Mouse (Mus musculus) C2C12 (cell line): ENCODE measurements around the gene Asic2.

ENCODE experiments used
- CTCF ChIP-seq: IDR thresholded peaks from one replicate; pipeline ENCODE4 v1.5.1; 2011; ENCODE audit not compliant: control insufficient read depth, insufficient read depth, insufficient read length
- MYOG ChIP-seq: IDR thresholded peaks from one replicate; pipeline ENCODE4 v1.6.1; 2011; ENCODE audit not compliant: control insufficient read depth, insufficient read length; ENCODE audit errors: extremely low read depth

DNA sequence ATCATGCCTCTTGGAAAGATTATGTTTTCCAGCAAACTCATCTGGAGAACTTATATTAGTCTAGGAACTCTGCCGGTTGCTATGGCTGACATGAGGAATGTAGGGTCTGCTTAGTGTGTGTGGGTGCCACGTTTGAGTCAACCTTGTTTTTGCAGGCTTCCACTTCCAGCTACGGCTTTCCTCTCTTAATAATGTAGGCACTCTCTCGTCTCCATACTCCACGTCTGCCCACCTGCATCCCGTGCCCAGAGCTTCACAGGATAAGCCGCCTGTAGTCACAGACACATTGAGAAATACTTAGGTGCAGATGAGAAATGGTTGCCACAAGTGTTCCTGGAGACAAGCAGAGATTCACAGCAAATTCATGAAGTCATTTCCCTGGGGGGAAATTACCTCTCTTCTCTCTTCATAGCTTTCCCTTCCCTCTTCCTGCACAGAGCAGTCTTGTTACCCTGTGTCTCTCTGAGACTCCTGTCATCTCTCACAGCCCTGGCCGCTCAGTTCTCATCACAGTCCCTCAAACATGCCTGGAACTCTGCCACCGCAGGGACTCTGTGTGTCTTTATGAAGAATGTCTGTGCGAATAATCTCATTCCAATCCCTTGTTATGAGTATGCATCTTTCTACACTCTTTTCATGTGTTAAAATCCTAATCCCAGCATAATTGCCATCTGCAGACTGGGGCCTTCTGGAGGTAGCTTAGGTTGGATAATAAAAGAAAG lies 102.4 kb downstream of the Asic2 start:
- no peak for TF ChIP-seq CTCF
- no peak for TF ChIP-seq MYOG
